Mouse (Mus musculus): Measurements from ENCODE around the gene Galntl5. TPM values are rescaled to one million over a fixed set of nuclear protein-coding genes. Genes with fewer than 3 reads are reported as not detected.

Galntl5 gene
- polyA plus RNA-seq, 1 experiment from 2014 or later = not detected

DNA sequence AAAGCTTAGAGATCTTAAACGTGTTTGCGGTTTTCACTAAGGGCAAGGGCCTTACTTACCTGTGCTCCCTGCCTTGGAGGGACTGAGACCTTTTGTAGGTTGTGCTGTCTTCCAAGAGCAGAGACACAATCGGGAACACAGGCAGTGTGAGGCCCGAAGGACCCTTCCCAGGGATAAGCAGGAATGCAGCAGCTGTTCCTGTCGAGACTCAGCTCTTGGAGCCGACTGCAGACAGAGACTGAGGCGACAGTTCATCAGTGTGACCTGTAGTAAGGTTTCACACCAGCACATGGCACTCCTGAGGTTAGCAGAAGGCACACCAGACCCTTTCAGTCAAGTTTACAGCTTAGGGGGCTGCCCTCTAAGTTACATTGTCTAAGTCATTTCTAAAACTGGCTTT, 81.0 kb downstream of the Galntl5 start:
- no peaks in the 10 kb centered on the region for H3K4me1 ChIP-seq
- H3K27me3 ChIP-seq (ENCODE audit: poor library complexity, severe bottlenecking) = no peaks in the 10 kb centered on the region
- no peak for DNase-seq (ENCODE audit: extremely low spot score, low spot score)
- H3K27ac ChIP-seq = no peak overlapping the region
- WGBS = 91% methylated on average over 7 of the region's 7 CpGs
- no peak overlapping the region for H3K4me3 ChIP-seq
- peaks cover 90% of the 10 kb centered on the region for H3K36me3 ChIP-seq (replicated peaks)
- no peaks in the 10 kb centered on the region for H3K9me3 ChIP-seq

- no peak overlapping the region for H3K27ac ChIP-seq
- WGBS = 95% methylated on average over 4 of the region's 4 CpGs
- no peak overlapping the region for H3K4me3 ChIP-seq
- peaks cover 79% of the 10 kb centered on the region for H3K36me3 ChIP-seq (replicated peaks)
- H3K27me3 ChIP-seq (ENCODE audit: poor library complexity, severe bottlenecking) = no peaks in the 10 kb centered on the region
- no peak for DNase-seq (ENCODE audit: extremely low spot score, low spot score)
- no peaks in the 10 kb centered on the region for H3K4me1 ChIP-seq
- no peaks in the 10 kb centered on the region for H3K9me3 ChIP-seq
Observed at GRCm38 (mm10) chr5:25268258-25268888, 87.1 kb downstream of the Galntl5 start.

Small RNA genes within 50 kb of the gene (microRNA-seq; reads per million reads assigned to microRNA genes)
- not detected for gene Gm26051

Other genes with a start within 250 kb of the Galntl5 start
- 45.0 and 48.4 TPM in 2 replicates for gene Prkag2, start 80.8 kb upstream of the Galntl5 start, polyA plus RNA-seq (2016; fragmentation: Nextera tagmentation; extraction: Ambion mirVana)
- gene Galnt11, start 40.4 kb downstream of the Galntl5 start, polyA plus RNA-seq (2016; fragmentation: Nextera tagmentation; extraction: Ambion mirVana) = 28.8 and 30.4 TPM in 2 replicates
- not detected in 2 replicates for gene E130116L18Rik, start 41.7 kb downstream of the Galntl5 start, polyA plus RNA-seq (2016; fragmentation: Nextera tagmentation; extraction: Ambion mirVana)

Measured in forebrain, embryonic 10.5 days (tissue).